16 mouse cellular contexts compared by ENCODE assay signal in the genomic region with DNA sequence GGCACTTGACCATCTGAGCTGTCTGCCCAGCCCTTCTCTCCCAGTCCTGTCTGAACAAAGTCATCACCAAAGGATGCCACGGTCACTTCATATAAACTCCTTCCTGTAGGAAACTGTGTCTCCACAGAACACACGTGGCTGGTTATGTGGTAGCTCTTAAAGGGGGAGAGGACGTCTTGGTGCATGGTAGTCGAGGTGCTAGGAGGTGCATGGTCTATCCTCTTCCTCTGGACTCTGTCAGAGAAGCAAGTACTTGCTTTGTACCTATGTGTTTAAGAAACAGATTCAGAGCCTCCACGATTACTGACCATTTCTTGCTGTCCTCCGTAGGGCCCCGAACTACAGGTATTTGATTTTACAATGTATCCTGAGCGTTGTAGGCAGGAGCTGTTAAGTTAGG. TPM values are rescaled to one million over a fixed set of nuclear protein-coding genes. Genes with fewer than 3 reads are reported as not detected.
DNase-seq lines count a peak whose midpoint lies in the region; TF ChIP-seq lines count a peak whose summit lies in the region.
"Had no signal": no experiment of that assay in that cellular context is flagged by ENCODE, and none has a peak within 500 bp of the region (broad histone marks: within the 10 kb centered on the region; RNA-seq: fewer than 3 reads in every experiment).

No protein-coding gene starts in this region.

- DNase-seq in heart, adult 11 months: peak; percentile 68
- DNase-seq in heart, adult 8-10 months (ENCODE audit: low spot score): no peak
- DNase-seq in frontal cortex, postnatal 36 days (ENCODE audit: low spot score in 2 of 2): no peak
- DNase-seq: adrenal gland, adult 2 months; adrenal gland, adult 8-10 months; adrenal gland, postnatal 10 days; adrenal gland, postnatal 14 days; adrenal gland, postnatal 25 days; adrenal gland, postnatal 36 days; B cell, adult 2 months; cerebellum, adult 11 months; cerebellum, adult 11-12 months; cerebellum, adult 18-20 months had no signal

- H3ac ChIP-seq in myocyte (ENCODE audit: control insufficient read depth, insufficient read length): no peak overlapping the region

- peaks cover 48% of the 10 kb centered on the region for H3K36me3 ChIP-seq in myocyte (ENCODE audit: control insufficient read depth, insufficient read depth)

- H3K4me2 ChIP-seq in myocyte (ENCODE audit: low read depth): no peak overlapping the region

- no peak for TF ChIP-seq POLR2A in myocyte (IDR thresholded peaks at IDR 0.05; ENCODE audit: insufficient read length, low read depth)

- H3K79me2 ChIP-seq in myocyte (ENCODE audit: control insufficient read depth, insufficient read depth): no peaks in the 10 kb centered on the region

- no peak overlapping the region for H3K4me3 ChIP-seq in myocyte

- no peaks in the 10 kb centered on the region for H3K27me3 ChIP-seq in myocyte (ENCODE audit: control insufficient read depth, insufficient read depth, insufficient read length)
- H3K27me3 ChIP-seq: CH12.LX, Patski had no signal

TF ChIP-seq in myocyte, 11 proteins besides CTCF, POLR2A, EP300 and RAD21:
- no peak for TF ChIP-seq MYOG (IDR thresholded peaks at IDR 0.05; ENCODE audit: control insufficient read depth in 1 of 3, insufficient read depth in 1 of 3, insufficient read length in 2 of 3, low read depth in 2 of 3)
- no peak for TF ChIP-seq CEBPB (IDR thresholded peaks at IDR 0.05; ENCODE audit: insufficient read depth, poor library complexity, severe bottlenecking)
- no peak for TF ChIP-seq REST (IDR thresholded peaks at IDR 0.05; ENCODE audit: insufficient read depth, insufficient read length)
- no peak for TF ChIP-seq MYOD1 (IDR thresholded peaks at IDR 0.05; ENCODE audit: control insufficient read depth in 1 of 3, insufficient read length in 2 of 3, low read depth in 2 of 3)
- TF ChIP-seq POLR2AphosphoS2 (IDR thresholded peaks at IDR 0.05; ENCODE audit: insufficient read length, low read depth): peak; percentile 71
- TF ChIP-seq SRF (IDR thresholded peaks at IDR 0.05; ENCODE audit: control insufficient read depth, insufficient read length, low read depth): no peak
- no peak for TF ChIP-seq TCF3 (IDR thresholded peaks at IDR 0.05; ENCODE audit: insufficient read length, low read depth)
- no peak for TF ChIP-seq MAX (IDR thresholded peaks at IDR 0.05; ENCODE audit: low read depth)

RNA-seq across cellular contexts. Expression of a gene that starts 57.2 kb away (rescaled TPM):
- 100 to 1,000 TPM; 123 to 146 (median 141) TPM for total RNA-seq in heart, adult 8-10 months (2022)
- polyA plus RNA-seq in myocyte (2012; fragmentation: generic; extraction: Trizol): 55.8 TPM
